Mouse (Mus musculus) heart, postnatal 4 days (tissue): ENCODE results near the gene Prdx5. TPM values are rescaled to one million over a fixed set of nuclear protein-coding genes. Genes with fewer than 3 reads are reported as not detected.

Source experiments
- DNase-seq: peaks from one replicate; pipeline ENCODE4 v3.0.0; 2021
- total RNA-seq, 2 experiments: library from RNA; stranded (reverse); gene quantifications; 2 replicates each; pipeline ENCODE4 v1.2.3; 2021

The Prdx5 gene
- 100 to 1,000 TPM; 309 to 336 TPM for total RNA-seq

GRCm38 (mm10) chr19:6909507-6910289 lies at the start of gene Prdx5, which contains the start of gene Trmt112:
Gene Prdx5, minus strand, starts transcription at chr19:6910106.
Gene Trmt112, plus strand, starts transcription at chr19:6909698.
- peak; percentile 90 for DNase-seq

GRCm38 (mm10) chr19:6956461-6956860 lies 46.6 kb upstream of the Prdx5 start:
- no peak for DNase-seq

- peak; percentile 68 for DNase-seq
These were observed 45.5 kb upstream of the Prdx5 start for GRCm38 (mm10) chr19:6955424-6955823.

GRCm38 (mm10) chr19:6954046-6954445 lies 44.1 kb upstream of the Prdx5 start:
- DNase-seq, result peak; percentile 79

- peak; percentile 48 for DNase-seq
These were observed 42.8 kb upstream of the Prdx5 start for GRCm38 (mm10) chr19:6952712-6953037.

- DNase-seq, result peak; percentile 88
These were observed 42.2 kb upstream of the Prdx5 start for GRCm38 (mm10) chr19:6951994-6952711.

GRCm38 (mm10) chr19:6951381-6951968 lies 41.6 kb upstream of the Prdx5 start:
- peak; percentile 94 for DNase-seq

GRCm38 (mm10) chr19:6950613-6951153 lies 40.8 kb upstream of the Prdx5 start:
- peak; percentile 51 for DNase-seq

- DNase-seq, result no peak
These were observed 40.0 kb upstream of the Prdx5 start for GRCm38 (mm10) chr19:6949951-6950350.

- no peak for DNase-seq
These were observed 39.6 kb upstream of the Prdx5 start for GRCm38 (mm10) chr19:6949532-6949931.

- DNase-seq, result no peak
These were observed 38.3 kb upstream of the Prdx5 start for GRCm38 (mm10) chr19:6948186-6948585.

- DNase-seq, result no peak
These were observed 37.8 kb upstream of the Prdx5 start for GRCm38 (mm10) chr19:6947742-6948141.

- DNase-seq, result no peak
These were observed 33.8 kb upstream of the Prdx5 start for GRCm38 (mm10) chr19:6943709-6944108.

GRCm38 (mm10) chr19:6942764-6943163 lies 32.9 kb upstream of the Prdx5 start:
- DNase-seq, result no peak

GRCm38 (mm10) chr19:6942249-6942691 lies 32.4 kb upstream of the Prdx5 start, which contains the start of gene Gpr137:
Gene Gpr137, minus strand, starts transcription at chr19:6942480.
- DNase-seq, result peak; percentile 95

GRCm38 (mm10) chr19:6941372-6942248 lies 31.7 kb upstream of the Prdx5 start, which contains the start of gene Bad:
Gene Bad, plus strand, starts transcription at chr19:6941861.
- peak; percentile 97 for DNase-seq

- peak; percentile 26 for DNase-seq
These were observed 30.8 kb upstream of the Prdx5 start for GRCm38 (mm10) chr19:6940396-6941351.

- DNase-seq, result no peak
These were observed 29.4 kb upstream of the Prdx5 start for GRCm38 (mm10) chr19:6939106-6940002.
